Mouse (Mus musculus) kidney, embryonic 14.5 days (tissue): Measurements from ENCODE around the gene Epc2. TPM values are rescaled to one million over a fixed set of nuclear protein-coding genes. Genes with fewer than 3 reads are reported as not detected.
A peak's percentile ranks its signal among the peaks of the same experiment; 100 is the strongest.

Experiments used
- ATAC-seq: fragments of 200-750 bp; cut with Nextera tagmentation; 2 replicates; pipeline ENCODE4 v1.8.0; 2017; ENCODE audit warnings: moderate number of reproducible peaks, mild to moderate bottlenecking, moderate TSS enrichment, moderate library complexity; ENCODE audit not compliant: low FRiP score, low TSS enrichment
- H3K27ac ChIP-seq: fragments of 300-500 bp; sonication (generic); 2 replicates; pipeline ENCODE4 v1.5.1; 2014; ENCODE audit warnings: low read depth, mild to moderate bottlenecking, low read length, moderate library complexity, mixed read lengths
- H3K27me3 ChIP-seq: fragments of 300-500 bp; sonication (generic); 2 replicates; pipeline ENCODE4 v1.6.1; 2014; ENCODE audit warnings: mild to moderate bottlenecking, low read length; ENCODE audit not compliant: control insufficient read depth, insufficient read depth
- H3K36me3 ChIP-seq: fragments of 300-500 bp; sonication (generic); 2 replicates; pipeline ENCODE4 v1.6.1; 2014; ENCODE audit warnings: low read length, mixed read lengths; ENCODE audit not compliant: control insufficient read depth, insufficient read depth
- H3K4me1 ChIP-seq: fragments of 300-500 bp; sonication (generic); 2 replicates; pipeline ENCODE4 v1.6.1; 2014; ENCODE audit warnings: low read length, mixed read lengths; ENCODE audit not compliant: control insufficient read depth, insufficient read depth
- H3K4me2 ChIP-seq: fragments of 300-500 bp; sonication (generic); replicated peaks from 2 replicates; pipeline ENCODE4 v1.6.1; 2014; ENCODE audit warnings: low read depth, mild to moderate bottlenecking, low read length
- H3K4me3 ChIP-seq: fragments of 300-500 bp; sonication (generic); 2 replicates; pipeline ENCODE4 v1.5.1; 2014; ENCODE audit warnings: mild to moderate bottlenecking, low read length
- H3K9ac ChIP-seq: fragments of 300-500 bp; sonication (generic); 2 replicates; pipeline ENCODE4 v1.6.1; 2014; ENCODE audit warnings: low read depth, mild to moderate bottlenecking, low read length, moderate library complexity
- H3K9me3 ChIP-seq: fragments of 300-500 bp; sonication (generic); 2 replicates; pipeline ENCODE4 v1.6.1; 2016; ENCODE audit warnings: low read length; ENCODE audit not compliant: control insufficient read depth
- WGBS: fragments of 180-500 bp; shearing (Covaris S2); extraction: QIAGEN DNeasy Blood & Tissue Kit; methylation state at CpG from one replicate; pipeline ENCODE4 v1.1.7; 2014; 5-methylcytosine and 5-hydroxymethylcytosine counted together
- polyA plus RNA-seq: library from polyadenylated mRNA; unstranded; fragments of >200 nt; fragmentation: Nextera tagmentation; extraction: Ambion mirVana; gene quantifications from 2 replicates; pipeline ENCODE4 v1.2.1, GENCODE M21; 2014

Gene Epc2
- 9.0 and 12.8 TPM in 2 replicates for polyA plus RNA-seq

- ATAC-seq = peak; percentile 89
- peak within 1 kb of the TSS; percentile 81 for H3K4me2 ChIP-seq
- H3K27me3 ChIP-seq = no peaks in the 10 kb centered on the region
- under 1% methylated on average over 50 of the region's 88 CpGs for WGBS
- no peaks in the 10 kb centered on the region for H3K4me1 ChIP-seq
- H3K27ac ChIP-seq = peak within 1 kb of the TSS; percentile 99
- peak within 1 kb of the TSS; percentile 96 for H3K4me3 ChIP-seq
- peak within 1 kb of the TSS; percentile 98 for H3K9ac ChIP-seq
- no peaks in the 10 kb centered on the region for H3K36me3 ChIP-seq
- no peaks in the 10 kb centered on the region for H3K9me3 ChIP-seq
Measured at GRCm38 (mm10) chr2:49450931-49451636, at the start of gene Epc2. TSS of gene Epc2 (plus strand) at chr2:49451486.

- H3K9ac ChIP-seq = no peak overlapping the region
- no peaks in the 10 kb centered on the region for H3K36me3 ChIP-seq
- no peaks in the 10 kb centered on the region for H3K9me3 ChIP-seq
- H3K4me2 ChIP-seq = no peak overlapping the region
- no peaks in the 10 kb centered on the region for H3K4me1 ChIP-seq
- H3K27ac ChIP-seq = no peak overlapping the region
- no peak overlapping the region for H3K4me3 ChIP-seq
- ATAC-seq = no peak
- H3K27me3 ChIP-seq = no peaks in the 10 kb centered on the region
- WGBS = 64% methylated on average over 2 of the region's 2 CpGs
Measured at GRCm38 (mm10) chr2:49405954-49406353, 45.3 kb upstream of the Epc2 start.

- Histone ChIP-seq H3K9me3 (no peaks in the 10 kb centered on the region), H3K27me3 (no peaks in the 10 kb centered on the region), H3K4me1 (no peaks in the 10 kb centered on the region), H3K4me2 (no peak overlapping the region), H3K27ac (no peak overlapping the region), H3K4me3 (no peak overlapping the region), H3K9ac (no peak overlapping the region), H3K36me3 (no peaks in the 10 kb centered on the region)
- WGBS = 83% methylated on average over 5 of the region's 5 CpGs
- ATAC-seq = no peak
Measured at GRCm38 (mm10) chr2:49411685-49412084, 39.6 kb upstream of the Epc2 start.

GRCm38 (mm10) chr2:49412576-49412975 lies 38.7 kb upstream of the Epc2 start:
- no peak for ATAC-seq
- H3K36me3 ChIP-seq = no peaks in the 10 kb centered on the region

GRCm38 (mm10) chr2:49415868-49416267 lies 35.4 kb upstream of the Epc2 start:
- Histone ChIP-seq H3K4me3 (no peak overlapping the region), H3K36me3 (no peaks in the 10 kb centered on the region), H3K4me2 (no peak overlapping the region), H3K27me3 (no peaks in the 10 kb centered on the region), H3K4me1 (no peaks in the 10 kb centered on the region), H3K9me3 (no peaks in the 10 kb centered on the region), H3K9ac (no peak overlapping the region), H3K27ac (no peak overlapping the region)
- no peak for ATAC-seq
- 74% methylated on average over 3 of the region's 3 CpGs for WGBS

More at GRCm38 (mm10) chr2:49412576-49412975, 38.7 kb upstream of the Epc2 start:
- H3K4me2 ChIP-seq = no peak overlapping the region
- H3K27me3 ChIP-seq = no peaks in the 10 kb centered on the region
- no peaks in the 10 kb centered on the region for H3K4me1 ChIP-seq
- H3K4me3 ChIP-seq = no peak overlapping the region
- no peak overlapping the region for H3K9ac ChIP-seq
- WGBS = 69% methylated on average over 6 of the region's 6 CpGs
- H3K27ac ChIP-seq = no peak overlapping the region
- no peaks in the 10 kb centered on the region for H3K9me3 ChIP-seq

GRCm38 (mm10) chr2:49417018-49417604 lies 34.2 kb upstream of the Epc2 start:
- WGBS = 57% methylated on average over 10 of the region's 10 CpGs
- no peaks in the 10 kb centered on the region for H3K4me1 ChIP-seq

GRCm38 (mm10) chr2:49420396-49420795 lies 30.9 kb upstream of the Epc2 start:
- no peak overlapping the region for H3K27ac ChIP-seq

More at GRCm38 (mm10) chr2:49417018-49417604, 34.2 kb upstream of the Epc2 start:
- Histone ChIP-seq H3K36me3 (no peaks in the 10 kb centered on the region), H3K27ac (no peak overlapping the region), H3K27me3 (no peaks in the 10 kb centered on the region), H3K9ac (no peak overlapping the region), H3K9me3 (no peaks in the 10 kb centered on the region), H3K4me3 (no peak overlapping the region), H3K4me2 (no peak overlapping the region)
- no peak for ATAC-seq

GRCm38 (mm10) chr2:49423857-49424256 lies 27.4 kb upstream of the Epc2 start:
- no peaks in the 10 kb centered on the region for H3K4me1 ChIP-seq
- H3K4me3 ChIP-seq = no peak overlapping the region
- 72% methylated on average over 2 of the region's 2 CpGs for WGBS
- H3K4me2 ChIP-seq = no peak overlapping the region
- H3K27me3 ChIP-seq = no peaks in the 10 kb centered on the region
- no peaks in the 10 kb centered on the region for H3K9me3 ChIP-seq
- H3K9ac ChIP-seq = no peak overlapping the region
- no peaks in the 10 kb centered on the region for H3K36me3 ChIP-seq
- H3K27ac ChIP-seq = no peak overlapping the region
- ATAC-seq = no peak

More at GRCm38 (mm10) chr2:49420396-49420795, 30.9 kb upstream of the Epc2 start:
- no peaks in the 10 kb centered on the region for H3K9me3 ChIP-seq
- no peak overlapping the region for H3K9ac ChIP-seq
- no peak overlapping the region for H3K4me2 ChIP-seq
- ATAC-seq = no peak
- no peaks in the 10 kb centered on the region for H3K4me1 ChIP-seq
- no peak overlapping the region for H3K4me3 ChIP-seq
- H3K27me3 ChIP-seq = no peaks in the 10 kb centered on the region
- 89% methylated on average over 3 of the region's 3 CpGs for WGBS
- no peaks in the 10 kb centered on the region for H3K36me3 ChIP-seq

GRCm38 (mm10) chr2:49424788-49425187 lies 26.5 kb upstream of the Epc2 start:
- H3K4me3 ChIP-seq = no peak overlapping the region
- no peaks in the 10 kb centered on the region for H3K27me3 ChIP-seq
- no peak for ATAC-seq
- no peaks in the 10 kb centered on the region for H3K9me3 ChIP-seq
- WGBS = 85% methylated on average over 4 of the region's 4 CpGs
- no peak overlapping the region for H3K9ac ChIP-seq
- no peaks in the 10 kb centered on the region for H3K4me1 ChIP-seq
- no peak overlapping the region for H3K27ac ChIP-seq
- H3K4me2 ChIP-seq = no peak overlapping the region
- H3K36me3 ChIP-seq = no peaks in the 10 kb centered on the region
